Mouse (Mus musculus): ENCODE results near the gene Cdyl.

- TF ChIP-seq TCF12 (IDR thresholded peaks at IDR 0.05; ENCODE audit: insufficient read depth, poor library complexity, severe bottlenecking) (no peak), POLR2A (IDR thresholded peaks at IDR 0.05; ENCODE audit: insufficient read length, low read depth) (no peak)
Observed at GRCm38 (mm10) chr13:35905378-35905777, 245.7 kb downstream of the Cdyl start.
